ENCODE assay signal across 8 mouse cellular contexts in genomic region chr12:106378303-106379075, GRCm38 (mm10).
DNase-seq lines count a peak whose midpoint lies in the region; ATAC-seq and TF ChIP-seq lines count a peak whose summit lies in the region.

No protein-coding gene starts in this region.

- DNase-seq in left cerebral cortex, adult 2 months (ENCODE audit: extremely low spot score in 1 of 2, low spot score in 2 of 2) = no peak
- no peak for DNase-seq in left cerebral cortex, adult 18-20 months (ENCODE audit: low spot score in 2 of 2)
- peak; percentile 47 for DNase-seq in limb, embryonic 11.5 days (ENCODE audit: low spot score)
- DNase-seq in cerebellum, adult 8-10 months = no peak
- no peak for DNase-seq in thymus, postnatal 14 days

- H3K27me3 ChIP-seq in forebrain, embryonic 15.5 days = no peaks in the 10 kb centered on the region
- peaks cover 6% of the 10 kb centered on the region; the same call in 1 of the 2 replicates for H3K27me3 ChIP-seq in limb, embryonic 11.5 days (ENCODE audit: control insufficient read depth, insufficient read depth, low read length)
- H3K27me3 ChIP-seq in stomach, embryonic 14.5 days (ENCODE audit: control insufficient read depth, insufficient read depth, low read length) = no peaks in the 10 kb centered on the region

- H3K36me3 ChIP-seq in forebrain, embryonic 15.5 days = no peaks in the 10 kb centered on the region
- H3K36me3 ChIP-seq in limb, embryonic 11.5 days (ENCODE audit: control insufficient read depth, insufficient read depth, low read length) = no peaks in the 10 kb centered on the region
- no peaks in the 10 kb centered on the region for H3K36me3 ChIP-seq in stomach, embryonic 14.5 days (ENCODE audit: control insufficient read depth, insufficient read depth, low read length)

- peak overlapping the region; percentile 43 for H3K4me2 ChIP-seq in forebrain, embryonic 15.5 days (replicated peaks)
- peak overlapping the region; percentile 45 for H3K4me2 ChIP-seq in limb, embryonic 11.5 days (ENCODE audit: low read depth, severe bottlenecking)
- H3K4me2 ChIP-seq in stomach, embryonic 14.5 days (replicated peaks; ENCODE audit: low read depth, low read length) = peak overlapping the region; percentile 36

- H3K4me1 ChIP-seq in forebrain, embryonic 15.5 days = peaks cover 65% of the 10 kb centered on the region
- peaks cover 3% of the 10 kb centered on the region; the same call in 1 of the 2 replicates for H3K4me1 ChIP-seq in limb, embryonic 11.5 days (ENCODE audit: control insufficient read depth, insufficient read depth, low read length)
- no peaks in the 10 kb centered on the region for H3K4me1 ChIP-seq in stomach, embryonic 14.5 days (ENCODE audit: control insufficient read depth, insufficient read depth, low read length)

- no peak overlapping the region for H3K4me3 ChIP-seq in left cerebral cortex, adult 2 months
- peak overlapping the region; percentile 21 for H3K4me3 ChIP-seq in forebrain, embryonic 15.5 days
- peak overlapping the region; percentile 20 for H3K4me3 ChIP-seq in limb, embryonic 11.5 days (ENCODE audit: low read depth, low read length)
- H3K4me3 ChIP-seq in stomach, embryonic 14.5 days (ENCODE audit: low read depth, low read length) = peak overlapping the region; percentile 11

- 5% methylated on average over 19 of the region's 19 CpGs for WGBS in forebrain, embryonic 15.5 days
- 23% methylated on average over 19 of the region's 19 CpGs for WGBS in limb, embryonic 11.5 days
- 24% methylated on average over 19 of the region's 19 CpGs for WGBS in stomach, embryonic 14.5 days

- peak overlapping the region; percentile 54; the same call in 1 of the 2 replicates for H3K27ac ChIP-seq in left cerebral cortex, adult 2 months
- H3K27ac ChIP-seq in forebrain, embryonic 15.5 days (replicated peaks) = peak overlapping the region; percentile 87
- no peak overlapping the region for H3K27ac ChIP-seq in limb, embryonic 11.5 days (replicated peaks; ENCODE audit: low read depth, low read length)
- H3K27ac ChIP-seq in stomach, embryonic 14.5 days (ENCODE audit: low read length) = no peak overlapping the region

- intact Hi-C loops in left cerebral cortex, adult 2 months (cut with DNase I) = loop anchor here (2.0 to 5.0 kb wide), 3 partner anchors 71 to 1624 kb away; partner anchors contain the start of gene Bcl11b

- TF ChIP-seq CTCF in left cerebral cortex, adult 2 months (IDR thresholded peaks at IDR 0.05) = no peak

- H3K9ac ChIP-seq in forebrain, embryonic 15.5 days (replicated peaks) = peak overlapping the region; percentile 37
- no peak overlapping the region for H3K9ac ChIP-seq in limb, embryonic 11.5 days (ENCODE audit: low read length)
- H3K9ac ChIP-seq in stomach, embryonic 14.5 days (replicated peaks; ENCODE audit: low read depth, low read length) = no peak overlapping the region

- no peaks in the 10 kb centered on the region for H3K9me3 ChIP-seq in forebrain, embryonic 15.5 days
- no peaks in the 10 kb centered on the region for H3K9me3 ChIP-seq in limb, embryonic 11.5 days (ENCODE audit: control insufficient read depth, low read length)
- no peaks in the 10 kb centered on the region for H3K9me3 ChIP-seq in stomach, embryonic 14.5 days (ENCODE audit: control insufficient read depth, low read depth, low read length)

- ATAC-seq in forebrain, embryonic 15.5 days (replicated peaks) = no peak
- ATAC-seq in limb, embryonic 11.5 days (ENCODE audit: insufficient number of reproducible peaks, low FRiP score, low TSS enrichment, low read depth) = no peak
- no peak for ATAC-seq in stomach, embryonic 14.5 days (ENCODE audit: insufficient number of reproducible peaks, insufficient read depth, low FRiP score, low read depth)
- no peak for ATAC-seq in cerebellum, adult (ENCODE audit: insufficient number of reproducible peaks, low FRiP score, low TSS enrichment)

Comparison
In these comparisons a context has a peak if more than half of its experiments do, and no peak if none do; other contexts are left out.
1. H3K27ac ChIP-seq: peak in left cerebral cortex, adult 2 months (single experiment) and forebrain, embryonic 15.5 days (single experiment); none in limb, embryonic 11.5 days (single experiment) and stomach, embryonic 14.5 days (single experiment).
2. Peak in every context shown above with its lines, with median percentiles within 50 percentile points of each other: H3K4me2 ChIP-seq.